Mouse (Mus musculus) brain, embryonic 14.5 days (tissue): Measurements from ENCODE around the gene Gm49027.

ENCODE experiments used
- CTCF ChIP-seq: fragments of 200-500 bp; IDR thresholded peaks from 2 replicates; pipeline ENCODE4 v1.5.1; 2012; ENCODE audit warnings: inconsistent platforms, mild to moderate bottlenecking, moderate library complexity, borderline replicate concordance; ENCODE audit not compliant: insufficient read depth, insufficient read length; ENCODE audit errors: extremely low read depth
- POLR2A ChIP-seq: fragments of 200-500 bp; IDR thresholded peaks from 2 replicates; pipeline ENCODE4 v1.6.1; 2012; ENCODE audit warnings: mild to moderate bottlenecking, inconsistent platforms, borderline replicate concordance; ENCODE audit not compliant: poor library complexity, insufficient read depth, insufficient read length, severe bottlenecking; ENCODE audit errors: extremely low read depth

DNA sequence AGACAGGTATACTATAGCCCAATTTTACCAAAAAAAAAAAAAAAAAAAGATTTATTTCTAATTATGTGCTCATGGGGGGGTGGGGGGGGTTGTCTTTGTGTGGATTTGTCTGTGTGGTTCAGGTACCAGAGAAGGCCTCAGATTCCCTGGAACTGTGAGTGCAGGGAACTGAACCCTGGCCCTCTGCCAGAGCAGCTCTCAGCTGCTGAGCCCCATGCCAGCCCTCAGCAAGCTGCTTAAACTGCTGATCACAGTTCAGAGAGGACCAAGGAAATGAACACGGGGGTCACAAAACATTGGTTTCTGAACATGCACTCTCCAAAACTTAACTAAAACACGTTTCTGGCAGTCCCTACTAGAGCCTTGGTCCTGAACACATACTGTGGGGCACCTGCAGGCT is 31.2 kb upstream of the Gm49027 start:
- TF ChIP-seq CTCF: no peak
- no peak for TF ChIP-seq POLR2A
